Mouse (Mus musculus) intestine, embryonic 16.5 days (tissue): ENCODE measurements at regions not wholly inside any gene's neighbourhood (a gene's known extent, or its start where the extent isn't known, plus 50 kb on each side); places are given as distances from the start of the nearest gene placed in this dataset.

Experiments used
- ATAC-seq: fragments of 200-750 bp; cut with Nextera tagmentation; 2 replicates; pipeline ENCODE4 v1.8.0; 2017; ENCODE audit warnings: moderate TSS enrichment, moderate library complexity
- H3K27ac ChIP-seq: fragments of 300-500 bp; sonication (generic); 2 replicates; pipeline ENCODE4 v1.5.1; 2014; ENCODE audit warnings: mild to moderate bottlenecking, low read length
- H3K27me3 ChIP-seq: fragments of 300-500 bp; sonication (generic); replicated peaks from 2 replicates; pipeline ENCODE4 v1.6.1; 2014; ENCODE audit warnings: low read length, control low read depth, mixed read lengths; ENCODE audit not compliant: control insufficient read depth, insufficient read depth
- H3K36me3 ChIP-seq: fragments of 300-500 bp; sonication (generic); 2 replicates; pipeline ENCODE4 v1.6.1; 2014; ENCODE audit warnings: low read length, control low read depth; ENCODE audit not compliant: control insufficient read depth, insufficient read depth
- H3K4me1 ChIP-seq: fragments of 300-500 bp; sonication (generic); 2 replicates; pipeline ENCODE4 v1.6.1; 2014; ENCODE audit warnings: low read length, control low read depth, mixed read lengths; ENCODE audit not compliant: control insufficient read depth, insufficient read depth
- H3K4me2 ChIP-seq: fragments of 300-500 bp; sonication (generic); 2 replicates; pipeline ENCODE4 v1.6.1; 2014; ENCODE audit warnings: low read depth, low read length, control low read depth
- H3K4me3 ChIP-seq: fragments of 300-500 bp; sonication (generic); 2 replicates; pipeline ENCODE4 v1.5.1; 2014; ENCODE audit warnings: mild to moderate bottlenecking, low read length
- H3K9ac ChIP-seq: fragments of 300-500 bp; sonication (generic); 2 replicates; pipeline ENCODE4 v1.6.1; 2014; ENCODE audit warnings: low read depth, low read length
- H3K9me3 ChIP-seq: fragments of 300-500 bp; sonication (generic); 2 replicates; pipeline ENCODE4 v1.6.1; 2016; ENCODE audit warnings: low read length, control low read depth; ENCODE audit not compliant: control insufficient read depth
- WGBS: fragments of 180-500 bp; shearing (Covaris S2); extraction: QIAGEN DNeasy Blood & Tissue Kit; methylation state at CpG from one replicate; pipeline ENCODE4 v1.1.7; 2014; 5-methylcytosine and 5-hydroxymethylcytosine counted together

DNA sequence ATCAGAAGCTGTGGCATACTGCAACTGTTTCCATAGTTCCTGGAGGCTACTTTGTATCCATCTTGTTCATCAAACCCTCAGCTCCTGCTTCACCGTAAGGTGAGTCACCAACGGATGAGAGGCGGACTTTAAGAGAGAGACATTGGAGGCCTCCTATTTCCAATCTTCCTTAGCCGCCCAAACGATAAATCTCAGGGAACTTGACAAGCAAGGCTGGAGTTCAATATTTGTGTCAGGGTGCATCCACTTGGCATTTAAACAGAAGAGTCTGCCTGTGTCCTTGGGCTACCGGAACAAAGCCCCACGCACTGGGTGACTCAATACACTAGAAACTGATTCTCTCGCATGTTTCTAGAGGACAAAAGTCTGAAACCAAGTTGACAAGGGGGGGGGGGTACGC is 76.1 kb upstream of the Rasgrf1 start:
- Histone ChIP-seq H3K4me3 (no peak overlapping the region), H3K9me3 (no peaks in the 10 kb centered on the region), H3K36me3 (no peaks in the 10 kb centered on the region), H3K4me1 (no peaks in the 10 kb centered on the region), H3K27me3 (no peaks in the 10 kb centered on the region), H3K4me2 (no peak overlapping the region), H3K9ac (no peak overlapping the region), H3K27ac (no peak overlapping the region)
- ATAC-seq, result no peak
- 82% methylated on average over 9 of the region's 9 CpGs for WGBS

DNA sequence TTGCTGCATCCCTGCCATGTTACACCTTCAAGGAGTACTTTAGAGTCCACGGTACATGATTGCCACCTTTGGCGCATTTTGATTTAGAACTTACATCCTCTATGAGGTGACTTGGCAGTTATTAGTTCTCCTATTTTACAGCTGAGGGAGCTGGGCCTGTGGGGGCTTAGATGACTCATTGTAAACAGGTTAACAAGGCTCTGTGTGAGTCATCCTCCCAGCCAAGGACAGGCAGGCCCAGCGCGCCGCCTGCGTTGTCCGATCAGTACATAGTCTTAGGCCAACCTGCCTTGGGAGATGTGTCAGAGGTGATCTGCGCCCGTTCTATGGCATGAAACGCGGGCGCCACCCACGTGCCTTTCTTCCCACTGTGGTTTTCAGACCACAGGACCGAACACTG is 77.9 kb upstream of the Rasgrf1 start:
- Histone ChIP-seq H3K4me3 (no peak overlapping the region), H3K9me3 (no peaks in the 10 kb centered on the region), H3K4me2 (no peak overlapping the region), H3K27me3 (no peaks in the 10 kb centered on the region), H3K9ac (no peak overlapping the region), H3K36me3 (no peaks in the 10 kb centered on the region), H3K4me1 (no peaks in the 10 kb centered on the region), H3K27ac (no peak overlapping the region)
- 79% methylated on average over 14 of the region's 14 CpGs for WGBS
- no peak; the same call in 1 of the 2 replicates for ATAC-seq

DNA sequence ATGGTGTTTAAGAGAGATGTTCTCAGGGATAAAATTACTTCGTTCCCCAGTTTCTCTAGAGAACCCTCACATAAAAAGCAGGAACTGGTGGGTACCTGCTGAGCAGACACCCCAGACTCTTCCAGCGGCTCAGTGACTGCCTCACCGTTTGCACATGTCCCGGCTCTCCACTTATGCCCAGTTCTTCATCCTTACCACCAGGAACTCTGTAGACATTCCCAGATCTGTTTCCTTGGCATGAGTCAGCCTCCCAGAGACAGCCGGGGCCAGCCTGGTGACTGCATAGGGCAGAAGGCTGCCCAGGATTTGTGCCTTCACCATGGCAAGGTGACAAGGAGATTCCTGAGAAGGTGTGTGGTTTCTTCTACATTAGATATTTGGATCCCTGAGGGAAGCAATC is 81.6 kb upstream of the Rasgrf1 start:
- no peak overlapping the region for H3K27ac ChIP-seq
- no peak overlapping the region for H3K4me2 ChIP-seq
- no peaks in the 10 kb centered on the region for H3K4me1 ChIP-seq
- H3K9ac ChIP-seq, result no peak overlapping the region
- no peak overlapping the region for H3K4me3 ChIP-seq
- no peaks in the 10 kb centered on the region for H3K36me3 ChIP-seq
- ATAC-seq, result no peak
- WGBS, result 91% methylated on average over 5 of the region's 5 CpGs
- no peaks in the 10 kb centered on the region for H3K9me3 ChIP-seq
- no peaks in the 10 kb centered on the region for H3K27me3 ChIP-seq

DNA sequence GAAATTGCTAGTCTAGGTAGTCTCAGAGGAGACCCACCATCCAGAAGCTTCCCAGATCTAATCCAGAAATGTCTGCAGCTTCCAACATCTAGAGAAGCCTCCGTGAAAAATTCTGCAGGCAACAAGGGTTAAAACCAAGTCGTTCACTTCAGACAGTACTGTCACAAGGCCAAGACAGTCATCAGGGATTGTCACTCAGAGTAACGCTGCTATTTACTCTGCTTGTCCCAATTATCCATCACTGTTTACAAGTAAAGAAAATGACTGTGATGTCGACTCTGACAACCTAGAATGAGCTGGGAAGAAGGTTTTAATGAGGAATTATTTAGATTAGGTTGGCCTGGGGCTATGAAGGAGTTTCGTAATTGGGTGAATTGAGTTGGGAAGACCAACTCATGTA is 82.1 kb upstream of the Rasgrf1 start:
- no peaks in the 10 kb centered on the region for H3K27me3 ChIP-seq
- H3K4me2 ChIP-seq, result peak overlapping the region; percentile 31; the same call in 1 of the 2 replicates
- no peak overlapping the region for H3K27ac ChIP-seq
- WGBS, result 56% methylated on average over 5 of the region's 5 CpGs
- no peaks in the 10 kb centered on the region for H3K4me1 ChIP-seq
- no peaks in the 10 kb centered on the region for H3K36me3 ChIP-seq
- no peak for ATAC-seq
- H3K4me3 ChIP-seq, result no peak overlapping the region
- H3K9ac ChIP-seq, result no peak overlapping the region
- H3K9me3 ChIP-seq, result no peaks in the 10 kb centered on the region

DNA sequence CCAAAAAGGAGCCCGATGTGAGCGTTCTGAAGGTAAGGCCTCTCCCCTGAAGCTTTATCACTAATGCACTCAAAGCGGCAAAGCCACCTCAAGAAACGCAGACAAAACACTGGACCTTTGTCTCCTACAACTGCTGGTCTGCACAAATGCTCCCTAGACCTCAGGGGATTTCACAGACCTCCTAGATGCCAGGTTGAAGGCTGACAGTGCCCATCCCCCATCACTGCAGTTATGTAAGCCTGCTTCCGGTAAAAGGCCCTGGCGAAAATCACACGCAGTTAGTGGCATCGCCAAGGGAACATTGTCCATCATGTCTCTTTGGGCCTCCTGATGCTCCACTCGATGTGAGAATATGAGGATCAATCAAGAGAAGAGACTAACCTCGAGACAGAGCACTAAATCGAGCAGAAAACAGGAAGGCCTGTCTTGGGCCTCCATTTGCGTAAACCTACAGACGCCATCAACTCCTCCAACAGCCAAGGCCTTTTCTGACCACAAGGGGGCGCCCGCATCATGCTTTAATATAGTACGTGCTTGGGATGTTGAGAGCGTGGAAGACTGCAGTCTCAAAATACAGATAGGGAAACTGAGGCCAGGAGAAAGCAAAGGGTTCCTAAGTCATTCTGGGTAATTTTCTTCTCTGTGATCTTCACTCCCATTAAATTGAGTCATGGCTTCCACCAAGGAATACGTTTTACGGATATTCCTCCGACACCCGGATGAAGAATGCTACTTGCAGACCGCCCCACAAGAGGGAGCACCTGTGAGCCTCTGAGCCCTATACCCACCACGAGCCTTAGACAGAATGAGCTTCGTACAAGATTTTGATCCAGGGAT is 82.8 kb upstream of the Rasgrf1 start:
- no peaks in the 10 kb centered on the region for H3K36me3 ChIP-seq
- H3K9me3 ChIP-seq, result no peaks in the 10 kb centered on the region
- peak overlapping the region; percentile 23 for H3K4me3 ChIP-seq
- ATAC-seq, result peak; percentile 92
- H3K27ac ChIP-seq, result no peak overlapping the region
- 34% methylated on average over 24 of the region's 24 CpGs for WGBS
- no peak overlapping the region for H3K9ac ChIP-seq
- H3K4me1 ChIP-seq, result no peaks in the 10 kb centered on the region
- no peaks in the 10 kb centered on the region for H3K27me3 ChIP-seq
- peak overlapping the region; percentile 31; the same call in 1 of the 2 replicates for H3K4me2 ChIP-seq

DNA sequence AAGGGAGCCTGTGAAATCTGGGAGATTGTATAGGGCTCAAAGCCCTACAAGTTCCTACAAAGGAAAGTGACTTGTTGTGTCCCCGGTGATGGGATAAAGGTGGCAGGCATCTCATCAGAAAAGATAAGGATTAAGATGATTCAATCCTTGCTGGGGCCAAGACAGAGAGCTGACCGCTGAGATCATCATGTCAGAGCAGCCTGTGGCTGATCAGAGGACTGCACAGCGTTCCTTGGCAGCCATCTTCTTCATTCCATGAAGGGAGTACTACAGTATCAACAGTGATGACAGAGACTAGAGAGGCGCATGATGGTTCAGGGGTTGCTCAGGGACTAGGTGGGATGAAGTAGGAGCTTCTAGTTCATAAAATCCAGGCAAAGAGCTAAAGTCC is 83.6 kb upstream of the Ankrd34c start:
- Histone ChIP-seq H3K4me3 (no peak overlapping the region), H3K27ac (no peak overlapping the region), H3K4me1 (no peaks in the 10 kb centered on the region), H3K27me3 (no peaks in the 10 kb centered on the region), H3K9me3 (no peaks in the 10 kb centered on the region), H3K9ac (no peak overlapping the region), H3K4me2 (no peak overlapping the region), H3K36me3 (no peaks in the 10 kb centered on the region)
- WGBS, result 83% methylated on average over 4 of the region's 4 CpGs
- ATAC-seq, result peak; percentile 43

DNA sequence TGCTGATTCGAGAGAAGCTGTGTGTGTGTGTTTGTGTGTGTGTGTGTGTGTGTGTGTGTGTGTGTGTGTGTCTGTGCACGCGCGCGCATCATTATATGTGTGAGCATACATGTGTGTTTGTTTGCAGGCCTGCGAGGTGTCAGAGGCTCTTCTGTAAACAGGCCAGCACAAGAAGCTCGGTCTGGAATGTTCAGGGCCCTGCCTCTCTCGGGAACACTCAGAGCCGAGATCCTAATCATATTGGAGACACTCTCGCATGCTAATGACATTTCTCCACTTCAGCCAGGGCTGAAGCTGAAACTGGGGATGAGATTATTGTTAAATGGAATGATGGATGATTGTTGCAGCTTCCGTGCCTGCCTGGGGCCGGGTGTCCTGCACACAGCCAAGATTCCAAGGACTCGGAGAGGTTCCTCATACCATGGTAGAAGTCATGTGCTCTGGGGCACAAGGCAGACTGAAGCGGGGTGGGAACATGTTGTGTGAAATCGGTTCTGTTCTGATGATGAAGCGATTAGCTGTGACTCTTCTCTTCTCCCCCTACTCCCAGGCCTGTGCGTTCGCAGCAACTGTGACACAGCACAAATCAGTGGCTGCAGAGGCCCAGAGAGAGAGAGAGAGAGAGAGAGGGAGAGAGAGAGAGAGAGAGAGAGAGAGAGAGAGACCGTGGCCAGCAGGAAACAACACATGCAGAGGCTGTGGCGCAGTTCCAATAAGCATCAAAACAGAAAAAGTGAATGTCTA is 83.0 kb upstream of the Ankrd34c start:
- Histone ChIP-seq H3K9me3 (no peaks in the 10 kb centered on the region), H3K4me1 (no peaks in the 10 kb centered on the region), H3K27ac (no peak overlapping the region), H3K9ac (no peak overlapping the region), H3K36me3 (no peaks in the 10 kb centered on the region), H3K4me3 (no peak overlapping the region), H3K4me2 (no peak overlapping the region), H3K27me3 (no peaks in the 10 kb centered on the region)
- 43% methylated on average over 20 of the region's 20 CpGs for WGBS
- ATAC-seq, result peak; percentile 55

DNA sequence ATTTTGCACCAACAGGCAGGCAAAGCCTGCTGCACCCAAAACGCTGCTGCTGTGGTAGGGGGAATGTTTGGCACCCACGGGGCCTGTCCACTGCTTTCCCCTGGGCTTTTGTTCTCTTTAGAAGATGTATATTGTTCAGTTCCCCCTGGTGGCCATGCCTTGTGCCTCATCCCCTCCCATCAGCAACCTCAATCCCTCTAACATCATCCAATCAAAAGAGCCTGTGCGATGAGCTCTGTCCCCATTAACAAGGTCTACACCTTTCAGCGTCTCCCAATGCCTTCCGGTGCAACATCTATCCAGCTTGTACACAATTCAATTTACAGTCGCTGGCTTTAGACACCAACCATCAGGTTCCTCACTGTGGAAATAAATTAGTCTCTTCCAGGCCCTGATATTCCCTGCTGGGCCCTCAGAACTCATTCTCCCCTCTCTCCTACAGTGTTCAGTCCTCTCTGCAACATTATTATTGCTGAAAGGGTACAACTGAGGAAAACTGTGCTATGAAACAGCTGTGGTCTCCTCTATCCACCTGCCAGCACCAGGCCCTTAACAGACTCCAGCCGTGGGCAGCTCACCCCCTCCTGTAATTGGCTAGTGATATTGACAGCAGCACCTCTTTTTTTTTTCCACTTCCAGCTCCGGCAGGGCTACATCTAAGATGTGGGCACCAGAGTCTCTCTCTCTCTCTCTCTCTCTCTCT is 75.5 kb upstream of the Ankrd34c start:
- Histone ChIP-seq H3K36me3 (no peaks in the 10 kb centered on the region), H3K27ac (no peak overlapping the region), H3K9me3 (no peaks in the 10 kb centered on the region), H3K4me3 (no peak overlapping the region), H3K9ac (no peak overlapping the region), H3K27me3 (no peaks in the 10 kb centered on the region), H3K4me1 (no peaks in the 10 kb centered on the region), H3K4me2 (no peak overlapping the region)
- WGBS, result 61% methylated on average over 8 of the region's 8 CpGs
- ATAC-seq, result no peak

DNA sequence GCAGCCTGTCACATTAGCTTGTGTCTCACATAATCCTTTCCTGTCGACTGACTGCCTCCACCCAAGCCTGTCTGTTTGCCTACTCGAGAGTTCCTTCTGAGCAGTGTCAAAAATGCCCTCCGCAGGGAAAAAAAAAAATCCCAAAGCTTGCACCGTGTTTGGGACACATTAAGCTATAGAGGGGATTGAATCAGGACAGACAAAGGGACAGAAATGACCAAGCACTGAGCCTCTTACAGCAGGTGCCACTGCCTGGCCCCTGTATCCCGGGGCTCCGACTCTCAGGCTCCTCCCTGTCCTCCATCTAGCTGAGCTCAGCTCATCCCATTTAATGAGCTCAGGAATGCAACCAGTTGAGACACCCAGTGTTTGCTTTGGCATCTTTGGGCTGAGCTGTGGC is 69.1 kb upstream of the Ankrd34c start:
- H3K9me3 ChIP-seq, result no peaks in the 10 kb centered on the region
- H3K9ac ChIP-seq, result no peak overlapping the region
- no peaks in the 10 kb centered on the region for H3K36me3 ChIP-seq
- H3K4me3 ChIP-seq, result no peak overlapping the region
- no peak overlapping the region for H3K4me2 ChIP-seq
- H3K27me3 ChIP-seq, result no peaks in the 10 kb centered on the region
- no peak for ATAC-seq
- H3K4me1 ChIP-seq, result no peaks in the 10 kb centered on the region
- whole genome bisulfite sequencing, result 50% methylated on average over 6 of the region's 6 CpGs
- no peak overlapping the region for H3K27ac ChIP-seq
